Mouse (Mus musculus): ENCODE measurements around the gene 4930595D18Rik. TPM values are rescaled to one million over a fixed set of nuclear protein-coding genes. Genes with fewer than 3 reads are reported as not detected.

Gene 4930595D18Rik
- polyA plus RNA-seq, 1 experiment from 2014 or later = not detected

DNA sequence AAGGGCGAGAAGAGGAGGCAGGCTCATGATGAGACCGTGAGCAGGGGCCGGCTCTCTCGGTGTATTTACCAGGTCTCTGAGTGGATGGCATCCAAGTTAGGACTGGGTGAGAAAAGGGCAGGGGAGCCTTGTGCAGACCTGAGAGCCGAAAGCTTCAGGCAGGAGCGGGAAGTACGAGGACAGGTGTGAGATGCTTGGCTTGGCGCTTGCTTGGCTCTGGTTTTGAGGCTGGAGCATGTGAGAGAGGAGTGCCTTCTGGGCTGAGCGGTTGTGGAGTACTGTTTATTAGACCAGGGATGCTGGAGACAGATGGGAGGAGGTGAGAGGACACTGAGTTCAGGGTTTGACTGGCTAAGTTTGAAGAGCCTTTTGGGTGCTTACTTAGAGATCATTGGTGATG, 9.0 kb upstream of the 4930595D18Rik start:
- ATAC-seq (ENCODE audit: low FRiP score, low TSS enrichment) = no peak
- no peaks in the 10 kb centered on the region for H3K27me3 ChIP-seq (ENCODE audit: control insufficient read depth, insufficient read depth, low read length)
- DNase-seq (ENCODE audit: low spot score) = no peak
- no peak overlapping the region for H3K4me2 ChIP-seq (replicated peaks; ENCODE audit: low read depth)
- H3K9ac ChIP-seq (ENCODE audit: low read length) = no peak overlapping the region
- H3K4me3 ChIP-seq (ENCODE audit: low read depth, low read length) = no peak overlapping the region
- no peak overlapping the region for H3K27ac ChIP-seq (replicated peaks)
- WGBS = 71% methylated on average over 9 of the region's 9 CpGs
- H3K36me3 ChIP-seq (ENCODE audit: control insufficient read depth, insufficient read depth, low read length) = no peaks in the 10 kb centered on the region
- H3K4me1 ChIP-seq (replicated peaks; ENCODE audit: control insufficient read depth, insufficient read depth) = no peaks in the 10 kb centered on the region
- TF ChIP-seq CTCF (IDR thresholded peaks at IDR 0.05; ENCODE audit: low read depth) = no peak
- TF ChIP-seq EP300 (optimal IDR thresholded peaks at IDR 0.05) = no peak
- no peaks in the 10 kb centered on the region for H3K9me3 ChIP-seq (ENCODE audit: control insufficient read depth, low read length)

DNA sequence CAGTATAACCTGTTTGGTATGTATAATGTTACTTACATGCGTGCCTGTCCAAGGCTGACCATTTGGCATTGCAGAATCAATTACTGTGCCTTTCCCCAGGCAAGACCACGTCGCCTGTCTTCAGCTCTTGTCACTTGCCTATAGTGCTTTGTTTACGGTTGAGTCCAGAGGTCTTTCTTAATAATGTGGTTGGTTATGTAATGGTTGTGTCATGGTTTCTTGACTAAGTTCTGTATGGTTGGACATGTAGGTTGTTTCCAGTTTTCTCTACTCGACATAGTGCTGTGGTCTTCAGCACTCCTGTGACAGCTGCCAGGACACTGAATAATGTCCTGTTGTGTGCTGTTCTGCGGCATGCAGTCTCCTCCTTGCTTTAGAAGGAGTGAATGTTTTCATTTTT, 8.5 kb upstream of the 4930595D18Rik start:
- no peaks in the 10 kb centered on the region for H3K27me3 ChIP-seq (ENCODE audit: control insufficient read depth, insufficient read depth, low read length)
- no peaks in the 10 kb centered on the region for H3K9me3 ChIP-seq (ENCODE audit: control insufficient read depth, low read length)
- DNase-seq (ENCODE audit: low spot score) (no peak), ATAC-seq (ENCODE audit: low FRiP score, low TSS enrichment) (no peak)
- no peaks in the 10 kb centered on the region for H3K4me1 ChIP-seq (replicated peaks; ENCODE audit: control insufficient read depth, insufficient read depth)
- H3K36me3 ChIP-seq (ENCODE audit: control insufficient read depth, insufficient read depth, low read length) = no peaks in the 10 kb centered on the region
- H3K9ac ChIP-seq (ENCODE audit: low read length) = no peak overlapping the region
- H3K4me3 ChIP-seq (ENCODE audit: low read depth, low read length) = no peak overlapping the region
- H3K27ac ChIP-seq (replicated peaks) = no peak overlapping the region
- TF ChIP-seq CTCF (IDR thresholded peaks at IDR 0.05; ENCODE audit: low read depth) = no peak
- TF ChIP-seq EP300 (optimal IDR thresholded peaks at IDR 0.05) = no peak
- WGBS = 65% methylated on average over 6 of the region's 6 CpGs
- no peak overlapping the region for H3K4me2 ChIP-seq (replicated peaks; ENCODE audit: low read depth)

- H3K4me1 ChIP-seq (replicated peaks; ENCODE audit: control insufficient read depth, insufficient read depth) = no peaks in the 10 kb centered on the region
- DNase-seq (ENCODE audit: low spot score) (no peak), ATAC-seq (ENCODE audit: low FRiP score, low TSS enrichment) (no peak)
- no peaks in the 10 kb centered on the region for H3K27me3 ChIP-seq (ENCODE audit: control insufficient read depth, insufficient read depth, low read length)
- no peaks in the 10 kb centered on the region for H3K36me3 ChIP-seq (ENCODE audit: control insufficient read depth, insufficient read depth, low read length)
- no peak overlapping the region for H3K4me2 ChIP-seq (replicated peaks; ENCODE audit: low read depth)
- no peak overlapping the region for H3K27ac ChIP-seq (replicated peaks)
- H3K9me3 ChIP-seq (ENCODE audit: control insufficient read depth, low read length) = no peaks in the 10 kb centered on the region
- no peak overlapping the region for H3K4me3 ChIP-seq (ENCODE audit: low read depth, low read length)
- no peak for TF ChIP-seq EP300 (optimal IDR thresholded peaks at IDR 0.05)
- no peak for TF ChIP-seq CTCF (IDR thresholded peaks at IDR 0.05; ENCODE audit: low read depth)
- no peak overlapping the region for H3K9ac ChIP-seq (ENCODE audit: low read length)
- WGBS = 84% methylated on average over 2 of the region's 2 CpGs
Observed at GRCm38 (mm10) chr12:111190891-111191290, 6.6 kb upstream of the 4930595D18Rik start.

GRCm38 (mm10) chr12:111190355-111190754, 6.1 kb upstream of the 4930595D18Rik start:
- H3K27me3 ChIP-seq (ENCODE audit: control insufficient read depth, insufficient read depth, low read length) = no peaks in the 10 kb centered on the region

GRCm38 (mm10) chr12:111188295-111188694, 4.0 kb upstream of the 4930595D18Rik start:
- no peak for TF ChIP-seq EP300 (optimal IDR thresholded peaks at IDR 0.05)
- TF ChIP-seq CTCF (IDR thresholded peaks at IDR 0.05; ENCODE audit: low read depth) = no peak

More at GRCm38 (mm10) chr12:111190355-111190754, 6.1 kb upstream of the 4930595D18Rik start:
- ATAC-seq (ENCODE audit: low FRiP score, low TSS enrichment) (no peak), DNase-seq (ENCODE audit: low spot score) (no peak)
- WGBS = 92% methylated on average over 5 of the region's 5 CpGs
- Histone ChIP-seq H3K9me3 (ENCODE audit: control insufficient read depth, low read length) (no peaks in the 10 kb centered on the region), H3K4me2 (replicated peaks; ENCODE audit: low read depth) (no peak overlapping the region), H3K36me3 (ENCODE audit: control insufficient read depth, insufficient read depth, low read length) (no peaks in the 10 kb centered on the region), H3K4me1 (replicated peaks; ENCODE audit: control insufficient read depth, insufficient read depth) (no peaks in the 10 kb centered on the region), H3K9ac (ENCODE audit: low read length) (no peak overlapping the region), H3K27ac (replicated peaks) (no peak overlapping the region), H3K4me3 (ENCODE audit: low read depth, low read length) (no peak overlapping the region)
- TF ChIP-seq EP300 (optimal IDR thresholded peaks at IDR 0.05) (no peak), CTCF (IDR thresholded peaks at IDR 0.05; ENCODE audit: low read depth) (no peak)

DNA sequence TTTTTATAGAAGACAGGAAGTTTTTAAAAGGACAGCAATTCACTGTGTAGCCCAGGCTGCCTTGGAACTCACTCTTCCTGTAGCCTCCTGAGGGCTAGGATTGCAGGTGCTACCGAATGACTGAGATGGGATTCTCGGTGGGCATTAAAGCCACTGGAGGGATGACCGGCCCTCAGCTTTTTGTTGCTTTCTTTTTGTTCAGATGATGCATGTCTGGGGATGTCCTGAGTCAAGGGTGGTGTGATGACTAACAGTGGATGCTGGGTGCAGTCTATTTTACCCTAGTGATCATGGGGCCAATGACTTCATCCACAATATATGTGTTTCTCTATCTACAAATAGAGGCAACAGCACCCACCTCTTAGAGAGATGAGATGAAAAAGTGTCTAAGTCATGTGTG, 2.7 kb upstream of the 4930595D18Rik start:
- H3K9ac ChIP-seq (ENCODE audit: low read length) = no peak overlapping the region
- no peak overlapping the region for H3K4me2 ChIP-seq (replicated peaks; ENCODE audit: low read depth)
- no peaks in the 10 kb centered on the region for H3K27me3 ChIP-seq (ENCODE audit: control insufficient read depth, insufficient read depth, low read length)
- H3K27ac ChIP-seq (replicated peaks) = no peak overlapping the region
- no peaks in the 10 kb centered on the region for H3K36me3 ChIP-seq (ENCODE audit: control insufficient read depth, insufficient read depth, low read length)
- no peaks in the 10 kb centered on the region for H3K9me3 ChIP-seq (ENCODE audit: control insufficient read depth, low read length)
- ATAC-seq (ENCODE audit: low FRiP score, low TSS enrichment) (no peak), DNase-seq (ENCODE audit: low spot score) (no peak)
- H3K4me3 ChIP-seq (ENCODE audit: low read depth, low read length) = no peak overlapping the region
- whole genome bisulfite sequencing = 85% methylated on average over 3 of the region's 3 CpGs
- no peaks in the 10 kb centered on the region for H3K4me1 ChIP-seq (replicated peaks; ENCODE audit: control insufficient read depth, insufficient read depth)
- no peak for TF ChIP-seq EP300 (optimal IDR thresholded peaks at IDR 0.05)
- TF ChIP-seq CTCF (IDR thresholded peaks at IDR 0.05; ENCODE audit: low read depth) = no peak

More at GRCm38 (mm10) chr12:111188295-111188694, 4.0 kb upstream of the 4930595D18Rik start:
- no peak overlapping the region for H3K4me3 ChIP-seq (ENCODE audit: low read depth, low read length)
- H3K9me3 ChIP-seq (ENCODE audit: control insufficient read depth, low read length) = no peaks in the 10 kb centered on the region
- H3K27ac ChIP-seq (replicated peaks) = no peak overlapping the region
- H3K4me2 ChIP-seq (replicated peaks; ENCODE audit: low read depth) = no peak overlapping the region
- ATAC-seq (ENCODE audit: low FRiP score, low TSS enrichment) (no peak), DNase-seq (ENCODE audit: low spot score) (no peak)
- H3K27me3 ChIP-seq (ENCODE audit: control insufficient read depth, insufficient read depth, low read length) = no peaks in the 10 kb centered on the region
- WGBS = 82% methylated on average over 4 of the region's 4 CpGs
- H3K4me1 ChIP-seq (replicated peaks; ENCODE audit: control insufficient read depth, insufficient read depth) = no peaks in the 10 kb centered on the region
- H3K9ac ChIP-seq (ENCODE audit: low read length) = no peak overlapping the region
- H3K36me3 ChIP-seq (ENCODE audit: control insufficient read depth, insufficient read depth, low read length) = no peaks in the 10 kb centered on the region
